Comparison of ENCODE assay signal across 11 mouse cellular contexts in the genomic region with DNA sequence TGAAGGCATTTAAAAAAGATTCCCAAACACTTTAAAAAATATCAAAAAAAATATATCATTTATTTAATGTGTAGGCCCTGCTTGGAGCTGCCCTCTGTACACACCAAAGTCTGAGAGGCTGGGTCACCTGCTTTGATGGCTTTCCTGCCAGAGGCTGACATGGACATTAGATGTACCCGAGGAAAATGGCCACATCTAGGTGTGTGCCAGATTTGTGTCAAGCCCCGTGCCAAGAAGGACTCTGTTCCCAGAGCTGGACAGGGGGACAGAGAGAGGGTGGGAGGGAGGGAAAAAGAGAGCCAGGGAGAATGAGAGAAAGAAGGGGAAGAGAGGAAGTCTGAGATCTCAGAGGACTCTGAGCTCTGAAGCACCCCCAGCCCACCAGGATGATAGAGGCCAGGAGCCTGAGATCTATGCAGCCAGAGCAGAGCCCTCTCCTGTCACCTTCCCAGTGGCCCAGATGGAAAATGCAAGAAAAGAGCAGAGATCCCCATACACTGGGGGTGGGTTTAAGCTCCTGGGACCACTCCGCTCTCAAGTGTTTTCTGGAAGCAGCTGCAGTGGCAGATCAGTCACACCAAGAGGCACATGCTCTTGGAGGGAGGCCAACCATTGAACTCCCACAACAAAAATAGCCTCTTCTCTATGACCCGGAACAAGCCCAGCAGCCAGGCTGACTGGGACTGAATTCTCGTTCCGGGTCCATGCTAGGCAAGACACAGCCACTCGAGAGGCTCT. TPM values are rescaled to one million over a fixed set of nuclear protein-coding genes. Genes with fewer than 3 reads are reported as not detected.
A peak's percentile ranks its signal among the peaks of the same experiment; 100 is the strongest.
DNase-seq lines count a peak whose midpoint lies in the region; TF ChIP-seq lines count a peak whose summit lies in the region.
"Had no signal": no experiment of that assay in that cellular context is flagged by ENCODE, and none has a peak within 500 bp of the region (broad histone marks: within the 10 kb centered on the region; RNA-seq: fewer than 3 reads in every experiment).

No protein-coding gene starts in this region.

- no peak overlapping the region for H3K4me3 ChIP-seq in kidney, adult 2 months (ENCODE audit: insufficient read depth, low read depth, low read length)
- H3K4me3 ChIP-seq: midbrain, embryonic 12.5 days had no signal

- intact Hi-C loops in left cerebral cortex, postnatal 4 days (cut with DNase I): no loop called here

- no peak for TF ChIP-seq CTCF in kidney, adult 2 months (conservative IDR thresholded peaks at IDR 0.05; ENCODE audit: insufficient read depth, insufficient read length, low read depth, low read length)

- H3K27me3 ChIP-seq in kidney, adult 2 months (replicated peaks; ENCODE audit: control insufficient read depth, insufficient read depth, low read length): no peaks in the 10 kb centered on the region
- H3K27me3 ChIP-seq: midbrain, embryonic 12.5 days had no signal

- H3K36me3 ChIP-seq in kidney, adult 2 months (ENCODE audit: control insufficient read depth, insufficient read depth, low read length): peaks cover 2% of the 10 kb centered on the region; the same call in 1 of the 2 replicates

- 4% methylated on average over 7 of the region's 7 CpGs for WGBS in kidney, adult 2 months

- peak; percentile 11 for DNase-seq in embryo, embryonic 10.5 days (ENCODE audit: low spot score)
- no peak for DNase-seq in embryo, embryonic 11 days
- peak; percentile 67 to 72 for DNase-seq in cerebellum, adult 18-20 months
- DNase-seq in heart, adult 18-20 months: peak; percentile 86 to 93
- DNase-seq in kidney, adult 2 months: peak; percentile 94
- peak; percentile 87 for DNase-seq in left cerebral cortex, postnatal 4 days
- DNase-seq in right cerebral cortex, postnatal 25 days: peak; percentile 43
- DNase-seq in spleen, postnatal 10 days (ENCODE audit: low spot score in 2 of 2): no peak

- TF ChIP-seq POLR2A in kidney, adult 2 months (IDR thresholded peaks at IDR 0.05; ENCODE audit: low read depth, low read length): no peak

- H3K4me1 ChIP-seq in kidney, adult 2 months (ENCODE audit: control insufficient read depth, insufficient read depth, low read length): peaks cover 22% of the 10 kb centered on the region

- peak overlapping the region; percentile 65 for H3K27ac ChIP-seq in kidney, adult 2 months (ENCODE audit: insufficient read depth, low read depth, low read length)
- H3K27ac ChIP-seq: midbrain, embryonic 12.5 days had no signal

RNA-seq across cellular contexts. Expression of a gene that starts 19.7 kb away (rescaled TPM):
- total RNA-seq in heart, adult 18-20 months (2021): 100 to 1,000 TPM; 109 to 132 TPM
- polyA plus RNA-seq in kidney, adult 2 months (2012; rRNA removed): 30.1 and 33.8 TPM in 2 replicates
- total RNA-seq in left cerebral cortex, postnatal 4 days (2021): 1 to 10 TPM; 1.1 to 1.7 TPM
- polyA plus RNA-seq: embryonic facial prominence, embryonic 11.5 days had no signal

RNA-seq across cellular contexts. Expression of a gene that starts 21.4 kb away (rescaled TPM):
- 100 to 1,000 TPM; 100 to 102 TPM for total RNA-seq in heart, adult 18-20 months (2021)
- polyA plus RNA-seq in kidney, adult 2 months (2012; rRNA removed): 79.7 and 85.4 TPM in 2 replicates
- 10 to 100 TPM; 44.1 to 51.1 TPM for total RNA-seq in left cerebral cortex, postnatal 4 days (2021)

RNA-seq across cellular contexts. Expression of a gene that starts 24.9 kb away (rescaled TPM):
- total RNA-seq in heart, adult 18-20 months (2021): 10 to 100 TPM; 18.7 to 20.7 TPM
- 29.0 and 32.3 TPM in 2 replicates for polyA plus RNA-seq in kidney, adult 2 months (2012; rRNA removed)
- under 1 TPM; 0.38 to 0.46 TPM for total RNA-seq in left cerebral cortex, postnatal 4 days (2021)
- polyA plus RNA-seq: C2C12 had no signal

RNA-seq across cellular contexts. Expression of a gene that starts 37.4 kb away (rescaled TPM):
- 100 to 1,000 TPM; 233 to 291 TPM for total RNA-seq in heart, adult 18-20 months (2021)
- 10.2 and 10.5 TPM in 2 replicates for polyA plus RNA-seq in kidney, adult 2 months (2012; rRNA removed)
- total RNA-seq in left cerebral cortex, postnatal 4 days (2021): 10 to 100 TPM; 19.8 to 23.8 TPM

RNA-seq across cellular contexts. Expression of a gene that starts 42.1 kb away (rescaled TPM):
- under 1 TPM in 1 of 2 experiments, not detected in 1; 0.92 TPM for total RNA-seq in heart, adult 18-20 months (2021)
- polyA plus RNA-seq in kidney, adult 2 months (2012; rRNA removed): 18.2 and 25.8 TPM in 2 replicates
- total RNA-seq in left cerebral cortex, postnatal 4 days (2021): 1 to 10 TPM in 1 of 2 experiments, under 1 TPM in 1; 0.42 to 2.2 TPM
- polyA plus RNA-seq: midbrain, embryonic 12.5 days had no signal

Comparison
In these comparisons a context has a peak if more than half of its experiments do, and no peak if none do; other contexts are left out.
1. DNase-seq: peak in embryo, embryonic 10.5 days (single experiment), cerebellum, adult 18-20 months (2 of 2), heart, adult 18-20 months (2 of 2), kidney, adult 2 months (single experiment), left cerebral cortex, postnatal 4 days (single experiment) and right cerebral cortex, postnatal 25 days (single experiment); none in embryo, embryonic 11 days (single experiment) and spleen, postnatal 10 days (0 of 2).
2. RNA of a gene that starts 19.7 kb away (total RNA-seq): 109 to 132 TPM in heart, adult 18-20 months; 1.1 to 1.7 TPM in left cerebral cortex, postnatal 4 days; every median in the first group is over 10 times any median in the second.
3. RNA of a gene that starts 24.9 kb away (total RNA-seq): 18.7 to 20.7 TPM in heart, adult 18-20 months; 0.38 to 0.46 TPM in left cerebral cortex, postnatal 4 days; every median in the first group is over 10 times any median in the second.